Mouse (Mus musculus): Measurements from ENCODE around the gene Cntn2. TPM values are rescaled to one million over a fixed set of nuclear protein-coding genes. Genes with fewer than 3 reads are reported as not detected.

Cntn2 gene
- polyA plus RNA-seq, 1 experiment from 2014 or later: 37.5 TPM

GRCm38 (mm10) chr1:132570906-132571305, 27.9 kb upstream of the Cntn2 start:
- WGBS: 94% methylated on average over 8 of the region's 8 CpGs
- ATAC-seq (ENCODE audit: low FRiP score): no peak
- Histone ChIP-seq H3K4me2 (no peak overlapping the region), H3K9me3 (no peaks in the 10 kb centered on the region), H3K36me3 (replicated peaks) (no peaks in the 10 kb centered on the region), H3K27ac (no peak overlapping the region), H3K4me3 (replicated peaks) (no peak overlapping the region), H3K27me3 (0 out of 2 replicates have a peak, but pooled peaks cover 4% of the 10 kb centered on the region), H3K4me1 (peaks cover 5% of the 10 kb centered on the region; the same call in 1 of the 2 replicates), H3K9ac (no peak overlapping the region)

DNA sequence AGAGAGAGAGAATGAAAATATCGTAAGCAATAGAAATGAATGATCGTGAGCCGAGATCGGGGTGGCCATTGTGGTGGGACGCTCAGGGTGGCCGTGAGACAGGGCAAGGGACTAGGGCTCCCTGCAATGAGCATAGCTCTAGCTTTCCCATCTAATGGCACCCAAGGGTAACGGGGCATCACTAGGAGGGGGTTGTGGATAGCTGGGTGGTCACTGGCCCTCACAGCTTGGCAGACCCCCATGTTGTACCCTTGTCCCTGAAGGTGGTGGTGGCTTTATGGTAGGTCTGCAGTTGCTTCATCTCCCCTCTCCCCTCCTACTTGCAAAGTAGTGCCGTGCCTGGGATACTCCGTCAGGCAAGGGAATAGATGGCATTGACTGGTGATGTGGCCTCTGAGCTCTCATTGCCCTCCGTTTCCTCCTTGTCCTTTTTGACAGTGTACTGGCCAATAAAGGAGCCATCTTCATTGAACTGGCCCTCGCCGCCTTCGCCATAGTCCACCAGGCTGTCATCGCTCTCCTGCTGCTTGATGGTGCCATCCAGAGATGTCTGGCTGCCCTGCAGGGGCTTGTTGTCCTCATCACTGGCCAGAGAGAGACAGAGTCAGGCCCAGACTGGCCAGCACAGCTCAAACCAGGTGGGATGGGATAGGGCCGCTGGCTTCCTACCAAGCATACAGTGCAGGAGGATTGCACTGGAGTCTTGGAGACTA, 27.2 kb upstream of the Cntn2 start:
- no peak overlapping the region for H3K9ac ChIP-seq
- H3K4me1 ChIP-seq: peaks cover 7% of the 10 kb centered on the region; the same call in 1 of the 2 replicates
- H3K36me3 ChIP-seq (replicated peaks): no peaks in the 10 kb centered on the region
- no peak overlapping the region for H3K4me3 ChIP-seq (replicated peaks)
- H3K27ac ChIP-seq: peak overlapping the region; percentile 73
- no peak for ATAC-seq (ENCODE audit: low FRiP score)
- 96% methylated on average over 15 of the region's 15 CpGs for WGBS
- H3K9me3 ChIP-seq: no peaks in the 10 kb centered on the region
- H3K27me3 ChIP-seq: 0 out of 2 replicates have a peak, but pooled peaks cover 4% of the 10 kb centered on the region
- no peak overlapping the region for H3K4me2 ChIP-seq

- Histone ChIP-seq H3K4me1 (peaks cover 12% of the 10 kb centered on the region), H3K27ac (peak overlapping the region; percentile 73; the same call in 1 of the 2 replicates), H3K9ac (no peak overlapping the region), H3K4me2 (no peak overlapping the region), H3K36me3 (replicated peaks) (no peaks in the 10 kb centered on the region), H3K4me3 (replicated peaks) (no peak overlapping the region), H3K9me3 (no peaks in the 10 kb centered on the region), H3K27me3 (0 out of 2 replicates have a peak, but pooled peaks cover 4% of the 10 kb centered on the region)
- no peak for ATAC-seq (ENCODE audit: low FRiP score)
- WGBS: 85% methylated on average over 9 of the region's 9 CpGs
Measured at GRCm38 (mm10) chr1:132569516-132569915, 26.5 kb upstream of the Cntn2 start.

DNA sequence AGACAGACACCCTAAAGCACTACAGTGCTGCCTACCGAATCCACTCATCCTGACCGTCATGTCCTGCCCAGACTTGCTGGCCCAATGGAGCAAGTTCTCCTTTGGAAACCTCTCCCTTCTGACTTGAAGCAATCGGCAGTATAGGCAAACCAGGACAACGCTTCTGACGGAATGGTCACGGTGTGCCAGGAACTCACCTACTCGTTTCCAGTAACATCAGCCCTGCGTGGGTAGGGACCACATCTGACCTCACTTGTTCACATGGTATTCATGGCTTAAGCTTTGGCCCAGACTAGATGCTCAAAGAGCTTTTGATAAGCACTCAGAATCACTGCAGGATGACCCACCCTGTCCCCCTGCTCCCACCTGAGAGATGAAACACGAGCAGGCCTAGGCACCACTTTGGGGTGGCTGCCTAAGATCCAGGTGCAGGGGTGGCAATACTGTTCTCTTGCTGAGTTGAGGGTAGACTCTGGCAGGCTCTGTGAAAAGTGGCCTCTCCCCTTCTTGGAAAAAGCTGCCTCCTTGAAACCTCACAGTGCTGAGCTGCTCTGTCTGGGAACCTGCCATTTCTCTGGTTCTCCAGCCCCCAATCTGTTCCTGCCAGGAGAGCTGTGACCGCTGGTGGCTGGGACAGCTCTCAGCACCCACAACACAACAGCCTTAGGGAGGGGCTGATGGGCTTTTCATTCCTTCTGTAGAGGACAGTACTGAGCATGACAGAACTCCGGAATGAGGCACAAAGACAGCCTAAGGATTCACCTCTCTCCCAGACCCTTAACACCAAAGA, 24.5 kb upstream of the Cntn2 start:
- Histone ChIP-seq H3K4me2 (no peak overlapping the region), H3K36me3 (replicated peaks) (no peaks in the 10 kb centered on the region), H3K4me3 (replicated peaks) (no peak overlapping the region), H3K27ac (no peak overlapping the region), H3K9ac (peak overlapping the region; percentile 8; the same call in 1 of the 2 replicates), H3K27me3 (0 out of 2 replicates have a peak, but pooled peaks cover 4% of the 10 kb centered on the region), H3K4me1 (peaks cover 17% of the 10 kb centered on the region), H3K9me3 (no peaks in the 10 kb centered on the region)
- ATAC-seq (ENCODE audit: low FRiP score): no peak
- WGBS: 87% methylated on average over 11 of the region's 11 CpGs

DNA sequence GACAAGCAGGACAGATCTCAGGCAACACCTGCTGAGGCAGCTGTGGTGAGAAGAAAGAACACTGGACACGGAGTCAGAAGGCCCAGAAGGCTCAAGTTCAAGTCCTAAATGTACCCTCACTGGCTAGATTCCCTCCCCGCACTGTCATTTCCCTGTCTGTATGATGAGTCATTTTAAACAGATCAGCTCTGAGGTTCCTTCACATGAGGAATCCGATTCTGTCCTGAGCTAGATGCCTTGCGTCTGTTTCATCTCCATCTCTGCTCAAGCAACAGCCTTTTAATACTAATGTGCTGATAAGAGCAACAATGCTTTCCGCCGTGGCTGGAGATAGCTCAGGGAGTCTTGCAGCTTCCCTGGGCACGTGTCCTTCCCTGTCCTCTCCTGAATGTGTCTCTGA, 22.7 kb upstream of the Cntn2 start:
- no peak overlapping the region for H3K4me2 ChIP-seq
- no peak overlapping the region for H3K9ac ChIP-seq
- H3K27me3 ChIP-seq: 0 out of 2 replicates have a peak, but pooled peaks cover 4% of the 10 kb centered on the region
- H3K4me3 ChIP-seq (replicated peaks): no peak overlapping the region
- ATAC-seq (ENCODE audit: low FRiP score): no peak
- 0 out of 2 replicates have a peak overlapping the region, but pooled peaks have one; percentile 2 for H3K27ac ChIP-seq
- peaks cover 34% of the 10 kb centered on the region for H3K4me1 ChIP-seq
- H3K36me3 ChIP-seq (replicated peaks): no peaks in the 10 kb centered on the region
- 84% methylated on average over 7 of the region's 7 CpGs for WGBS
- no peaks in the 10 kb centered on the region for H3K9me3 ChIP-seq

- no peak for ATAC-seq (ENCODE audit: low FRiP score)
- 0 out of 2 replicates have a peak, but pooled peaks cover 4% of the 10 kb centered on the region for H3K27me3 ChIP-seq
Measured at GRCm38 (mm10) chr1:132564946-132565345, 21.9 kb upstream of the Cntn2 start.

GRCm38 (mm10) chr1:132562337-132562795, 19.3 kb upstream of the Cntn2 start:
- no peak overlapping the region for H3K9ac ChIP-seq
- WGBS: 23% methylated on average over 10 of the region's 10 CpGs
- no peak overlapping the region for H3K4me3 ChIP-seq (replicated peaks)
- H3K27ac ChIP-seq: peak overlapping the region; percentile 81
- no peaks in the 10 kb centered on the region for H3K27me3 ChIP-seq
- H3K9me3 ChIP-seq: no peaks in the 10 kb centered on the region
- peaks cover 56% of the 10 kb centered on the region for H3K4me1 ChIP-seq
- no peak overlapping the region for H3K4me2 ChIP-seq
- H3K36me3 ChIP-seq (replicated peaks): no peaks in the 10 kb centered on the region
- ATAC-seq (ENCODE audit: low FRiP score): peak; percentile 74

More at GRCm38 (mm10) chr1:132564946-132565345, 21.9 kb upstream of the Cntn2 start:
- Histone ChIP-seq H3K4me1 (peaks cover 33% of the 10 kb centered on the region), H3K36me3 (replicated peaks) (no peaks in the 10 kb centered on the region), H3K4me2 (no peak overlapping the region), H3K27ac (no peak overlapping the region), H3K9ac (no peak overlapping the region), H3K4me3 (replicated peaks) (no peak overlapping the region), H3K9me3 (no peaks in the 10 kb centered on the region)
- 43% methylated on average over 6 of the region's 6 CpGs for WGBS

DNA sequence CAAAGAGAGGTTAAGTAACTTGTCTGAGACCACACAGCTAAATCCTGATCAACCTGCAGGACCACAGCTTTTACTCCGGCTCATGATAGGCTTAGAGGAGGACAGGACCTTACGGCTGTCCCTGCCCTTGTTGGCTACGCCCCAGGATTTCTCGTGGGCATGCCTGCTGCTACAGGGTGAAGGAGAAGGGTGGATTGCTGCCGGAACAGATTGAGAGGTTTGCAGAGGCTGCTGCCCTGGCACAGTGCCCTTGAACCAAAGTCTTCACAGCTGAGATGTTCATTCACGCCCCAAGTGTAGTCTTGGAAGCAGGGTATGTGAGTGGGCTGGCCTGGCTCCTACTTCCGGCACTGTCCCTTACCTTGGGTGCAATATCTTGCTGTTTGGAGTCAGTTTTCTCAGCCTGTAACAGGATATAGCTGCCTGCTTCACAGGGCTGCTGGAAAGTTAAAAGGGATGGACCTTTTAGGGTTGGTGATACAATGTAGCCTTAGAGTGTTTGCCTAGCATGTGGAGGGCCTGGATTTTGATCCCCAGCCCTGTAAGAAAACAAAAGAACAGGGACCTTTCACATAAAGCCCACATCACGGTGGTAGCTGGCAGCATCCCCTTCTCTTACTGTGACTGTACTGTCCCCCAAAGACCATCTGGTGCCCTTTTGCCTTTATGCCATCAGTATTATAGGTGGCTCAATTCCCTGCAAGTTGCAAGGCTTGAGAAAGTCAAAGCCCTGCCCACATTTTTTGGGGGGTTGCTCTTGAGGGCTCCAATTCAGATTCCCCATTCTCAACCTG, 18.0 kb upstream of the Cntn2 start:
- WGBS: 83% methylated on average over 8 of the region's 8 CpGs
- no peaks in the 10 kb centered on the region for H3K9me3 ChIP-seq
- peaks cover 57% of the 10 kb centered on the region for H3K4me1 ChIP-seq
- no peaks in the 10 kb centered on the region for H3K36me3 ChIP-seq (replicated peaks)
- H3K9ac ChIP-seq: no peak overlapping the region
- 0 out of 2 replicates have a peak, but pooled peaks cover under 1% of the 10 kb centered on the region for H3K27me3 ChIP-seq
- no peak overlapping the region for H3K4me2 ChIP-seq
- peak overlapping the region; percentile 81 for H3K27ac ChIP-seq
- ATAC-seq (ENCODE audit: low FRiP score): no peak
- H3K4me3 ChIP-seq (replicated peaks): no peak overlapping the region

- Histone ChIP-seq H3K9ac (no peak overlapping the region), H3K4me3 (replicated peaks) (no peak overlapping the region), H3K27ac (peak overlapping the region; percentile 82), H3K4me2 (no peak overlapping the region), H3K27me3 (0 out of 2 replicates have a peak, but pooled peaks cover 4% of the 10 kb centered on the region), H3K36me3 (replicated peaks) (no peaks in the 10 kb centered on the region), H3K9me3 (no peaks in the 10 kb centered on the region), H3K4me1 (peaks cover 50% of the 10 kb centered on the region)
- 12% methylated on average over 6 of the region's 6 CpGs for WGBS
- peak; percentile 39 for ATAC-seq (ENCODE audit: low FRiP score)
Measured at GRCm38 (mm10) chr1:132559045-132559444, 16.0 kb upstream of the Cntn2 start.

DNA sequence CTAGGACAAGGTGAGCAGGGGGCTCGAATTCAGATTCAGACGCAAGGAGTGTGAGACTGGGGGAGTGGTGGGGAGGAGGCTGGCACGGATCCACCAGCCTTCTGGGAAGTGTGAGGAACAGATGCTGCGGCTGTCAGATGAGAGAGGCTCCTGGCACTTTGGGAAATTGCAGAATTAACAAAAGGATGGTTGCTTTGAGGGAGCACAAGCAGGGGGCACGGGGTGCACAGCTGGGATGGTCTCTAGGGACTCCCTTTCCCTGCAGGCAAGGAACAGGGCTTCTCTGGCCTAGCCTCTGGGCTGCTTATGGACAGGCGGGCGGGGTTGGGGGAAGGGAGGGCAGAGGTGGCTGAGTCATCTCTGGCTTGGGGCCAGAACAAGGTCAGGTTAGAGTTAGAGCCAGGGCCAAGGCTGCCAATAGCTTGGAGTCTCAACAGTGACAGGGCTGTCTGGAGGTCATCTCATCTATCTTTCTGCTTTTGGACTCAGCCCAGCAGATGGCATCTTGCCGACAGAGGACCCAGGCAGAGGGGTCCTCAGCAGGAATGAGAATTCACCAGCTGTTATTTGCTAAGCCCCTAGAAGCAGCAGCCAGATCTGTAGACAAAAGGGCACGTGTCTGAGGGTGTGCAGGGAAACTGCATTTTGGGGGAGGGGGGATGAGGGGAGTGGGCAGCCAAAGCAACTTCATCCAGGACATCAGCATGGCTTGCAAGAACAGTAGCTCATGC, 15.0 kb upstream of the Cntn2 start:
- Histone ChIP-seq H3K9ac (no peak overlapping the region), H3K4me2 (peak overlapping the region; percentile 8)

DNA sequence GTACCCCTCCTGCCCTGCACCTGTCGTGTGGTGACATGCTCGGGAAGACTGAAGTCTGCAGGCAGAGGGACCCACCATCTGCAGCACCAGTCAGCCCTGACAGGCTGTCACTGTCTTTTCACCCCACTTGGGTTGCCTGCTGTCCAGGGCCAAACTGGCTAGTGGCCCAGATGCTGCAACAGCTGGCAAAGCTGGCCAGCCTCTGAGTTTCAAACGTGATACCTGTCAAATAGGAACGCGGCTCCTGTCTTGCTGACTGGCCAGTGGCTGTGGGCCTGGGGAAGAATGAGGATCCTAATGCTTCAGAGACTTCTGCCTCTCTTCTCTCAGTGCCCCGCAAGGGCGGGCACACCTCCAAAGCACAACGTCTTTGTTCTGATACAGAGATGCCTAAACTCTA, 733 bp upstream of the Cntn2 start:
- H3K27ac ChIP-seq: no peak overlapping the region
- H3K9ac ChIP-seq: no peak overlapping the region
- H3K4me2 ChIP-seq: no peak overlapping the region
- H3K27me3 ChIP-seq: peaks cover 60% of the 10 kb centered on the region
- H3K36me3 ChIP-seq (replicated peaks): no peaks in the 10 kb centered on the region
- H3K9me3 ChIP-seq: no peaks in the 10 kb centered on the region
- peaks cover 37% of the 10 kb centered on the region for H3K4me1 ChIP-seq
- no peak overlapping the region for H3K4me3 ChIP-seq (replicated peaks)
- ATAC-seq (ENCODE audit: low FRiP score): peak; percentile 37; the same call in 1 of the 2 replicates
- 70% methylated on average over 8 of the region's 8 CpGs for WGBS

More for the DNA sequence above, 15.0 kb upstream of the Cntn2 start:
- Histone ChIP-seq H3K27me3 (0 out of 2 replicates have a peak, but pooled peaks cover 4% of the 10 kb centered on the region), H3K36me3 (replicated peaks) (no peaks in the 10 kb centered on the region), H3K27ac (peak overlapping the region; percentile 82), H3K9me3 (no peaks in the 10 kb centered on the region), H3K4me1 (peaks cover 50% of the 10 kb centered on the region), H3K4me3 (replicated peaks) (no peak overlapping the region)
- WGBS: 24% methylated on average over 9 of the region's 9 CpGs
- ATAC-seq (ENCODE audit: low FRiP score): peak; percentile 58
